Mouse (Mus musculus) T-cell, adult 2 months (primary cell): ENCODE data around the gene Gm21292.
"Not testable (repeated sequence)": the region's sequence is repeated elsewhere in the genome, so short reads cannot be mapped to it uniquely, and the experiment has no call there.

Source experiments
- DNase-seq: peaks from one replicate; pipeline ENCODE4 v3.0.0; 2022; ENCODE audit warnings: low spot score

Gene Gm21292

DNA sequence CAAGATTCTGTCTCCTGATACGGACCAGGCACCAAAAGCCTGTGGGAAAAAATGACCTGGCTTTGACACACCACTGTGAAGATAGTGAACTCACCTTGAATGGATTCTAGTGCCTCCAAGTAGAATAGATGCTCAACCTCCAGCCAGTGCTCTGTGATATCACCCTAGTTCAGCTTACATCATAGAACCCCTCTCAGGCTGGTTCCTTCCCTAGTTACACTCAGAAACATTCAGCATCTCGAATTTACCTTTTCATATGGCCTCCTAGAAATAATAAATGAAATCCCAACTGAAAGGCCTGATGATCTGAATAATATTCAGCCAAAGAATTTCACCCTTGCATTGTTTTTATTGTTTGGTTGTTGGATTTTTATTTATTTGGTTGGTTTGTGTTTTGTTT is at the start of gene Gm21292:
TSS of gene Gm21292 (minus strand) at position 101 of the 400 bp plus-strand sequence.
- DNase-seq = not testable (repeated sequence)
